Mouse (Mus musculus): ENCODE data around the gene Tfap4. TPM values are rescaled to one million over a fixed set of nuclear protein-coding genes. Genes with fewer than 3 reads are reported as not detected.

Gene Tfap4
- total RNA-seq, 2 experiments from 2014 or later: 4.4 to 4.6 TPM

DNA sequence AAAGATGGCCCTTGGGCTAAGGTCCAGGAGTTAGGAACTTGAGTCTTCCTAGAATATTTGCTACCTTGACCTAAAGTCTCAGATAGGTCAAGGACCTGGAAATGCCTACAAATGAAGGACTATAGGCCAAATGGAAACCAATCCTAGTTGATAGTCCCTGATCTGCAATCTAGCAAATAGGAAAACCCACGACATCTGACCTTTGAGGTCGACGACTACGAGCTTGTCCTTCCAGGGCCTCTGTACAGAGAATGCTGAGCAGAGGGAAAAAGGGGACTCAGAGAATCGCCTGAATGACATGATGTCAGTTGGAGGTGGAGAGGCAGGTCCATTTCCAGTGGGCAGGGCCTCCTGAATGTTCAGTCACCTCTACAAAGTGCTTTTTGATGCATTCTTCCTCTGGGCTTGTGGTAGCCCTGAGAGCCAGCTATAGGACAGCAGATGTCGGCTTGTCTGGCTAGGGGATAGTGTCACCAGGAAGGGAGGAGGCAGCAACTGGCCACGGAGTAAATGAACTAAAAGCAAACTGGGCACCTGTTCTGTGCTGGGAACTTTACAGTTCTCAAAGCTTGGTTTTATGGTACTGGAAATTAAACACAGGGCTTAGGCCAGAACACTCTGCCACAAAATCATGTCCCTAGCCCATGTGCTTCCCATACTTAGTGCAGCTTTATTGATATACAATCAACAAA is 36.2 kb downstream of the Tfap4 start:
- DNase-seq: no peak
- intact Hi-C loops (cut with DNase I): loop anchor here (2.0 kb wide), 1 partner anchor 23 kb away; no protein-coding TSS in a partner anchor

DNA sequence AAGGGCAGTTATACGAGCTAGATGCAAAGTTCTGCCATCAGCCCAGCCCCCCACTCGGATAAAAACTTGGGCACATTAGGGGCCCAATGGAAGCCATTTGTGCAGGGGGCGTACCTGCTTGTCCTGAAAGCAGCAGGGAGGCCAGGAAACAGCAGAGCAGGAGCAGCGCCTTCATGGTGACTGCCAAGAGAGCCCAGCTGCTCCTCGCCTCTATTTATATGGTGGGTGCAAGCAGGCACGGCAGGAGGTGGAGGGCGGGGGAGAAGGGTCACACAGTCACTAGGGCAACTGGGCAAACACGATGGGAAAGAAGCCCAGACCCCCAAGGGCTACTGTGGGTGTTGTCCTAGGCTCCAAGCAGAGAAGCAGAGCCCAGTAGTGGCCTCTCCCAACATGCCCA is 36.8 kb downstream of the Tfap4 start:
- intact Hi-C loops (cut with DNase I): loop anchor here (2.0 kb wide), 1 partner anchor 22 kb away; no protein-coding TSS in a partner anchor

DNA sequence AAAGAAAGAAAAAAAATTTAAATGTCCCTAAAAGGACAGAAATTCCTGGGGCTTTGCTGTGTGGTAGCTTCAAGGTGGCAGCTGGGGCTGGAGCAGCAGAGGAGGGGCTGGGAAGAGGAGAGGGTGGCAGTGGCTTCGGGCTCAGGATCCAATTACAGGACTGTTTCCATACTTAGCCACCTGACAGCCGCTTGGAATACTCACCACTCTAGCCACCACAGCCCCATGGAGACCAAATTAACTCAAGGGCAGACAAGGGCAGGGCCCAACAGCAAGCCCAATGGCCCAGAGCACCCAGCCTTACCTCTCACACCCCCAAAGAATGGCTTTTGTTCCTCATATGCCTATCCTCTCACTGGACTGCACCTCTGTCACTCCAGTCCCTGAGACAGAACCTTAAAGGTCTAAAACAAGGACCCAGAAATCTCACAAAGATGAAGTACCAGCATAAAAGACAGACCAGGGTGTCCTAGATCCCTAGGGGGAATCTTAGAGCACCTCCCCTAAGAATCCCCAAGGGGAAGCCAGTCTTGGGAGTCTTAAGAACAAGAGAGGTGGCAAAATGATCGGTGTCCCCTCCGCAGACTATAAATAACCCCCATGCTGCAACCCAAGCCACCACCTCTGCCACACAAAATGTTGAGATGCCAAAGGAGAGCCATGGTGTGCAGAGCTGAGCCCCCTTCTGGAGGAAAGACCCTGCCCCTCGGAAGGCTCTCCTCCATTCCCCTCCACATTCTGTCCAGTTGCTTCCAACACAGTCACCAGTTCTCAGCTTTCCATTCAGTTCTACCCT is 37.7 kb downstream of the Tfap4 start:
- DNase-seq: peak in 1 of 2 experiments; percentile 46
- intact Hi-C loops (cut with DNase I): loop anchor here (2.0 kb wide), 1 partner anchor 21 kb away; no protein-coding TSS in a partner anchor

More for the DNA sequence above, 36.8 kb downstream of the Tfap4 start:
- peak in 1 of 2 experiments; percentile 45 for DNase-seq

DNA sequence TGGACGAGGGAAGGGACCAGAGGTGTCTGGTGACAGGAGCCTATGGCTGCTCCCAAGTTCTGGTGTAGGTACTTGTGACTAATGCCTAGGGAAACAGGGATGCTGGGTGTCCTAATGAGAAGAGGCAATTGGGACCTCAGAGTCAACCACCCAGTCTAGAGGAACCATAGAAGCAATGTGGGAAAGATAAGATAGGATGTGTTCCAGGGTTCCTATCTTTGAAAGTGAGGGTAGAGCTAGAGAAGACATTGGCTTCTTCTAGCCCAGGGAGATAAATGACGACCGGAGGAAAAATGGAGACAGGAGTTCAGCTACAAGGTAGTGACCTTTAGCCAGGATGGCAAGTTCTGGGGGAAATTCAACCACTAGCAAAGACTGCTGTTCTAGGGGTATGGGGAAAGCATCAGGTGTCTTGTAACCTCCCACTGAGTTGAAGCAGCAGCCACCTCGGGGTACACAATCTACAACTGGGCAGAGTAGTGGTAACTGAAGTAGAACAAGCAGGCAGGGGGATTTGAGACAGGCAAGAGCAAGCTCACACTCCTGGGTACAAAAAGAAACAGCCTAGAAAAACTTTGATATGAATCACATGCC is 38.5 kb downstream of the Tfap4 start:
- DNase-seq: no peak

DNA sequence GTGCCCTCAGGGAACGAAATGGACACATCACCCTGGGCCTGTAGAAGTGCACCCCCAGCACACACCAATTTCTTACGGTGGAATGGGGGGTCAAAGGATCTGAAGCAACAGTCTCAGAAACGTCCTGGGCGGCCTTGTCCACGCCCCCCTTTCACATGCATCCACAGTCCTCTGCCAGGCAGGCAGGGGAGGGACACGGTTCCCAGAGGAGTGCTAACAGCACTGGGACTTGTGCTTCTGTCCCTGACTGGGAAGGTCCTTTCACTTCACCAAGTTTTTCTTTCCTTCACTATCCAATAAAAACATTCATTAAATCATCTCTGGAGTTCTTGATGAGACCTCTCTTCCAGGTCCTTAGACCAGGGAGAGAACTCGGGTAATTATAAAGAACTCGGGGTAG is 39.0 kb downstream of the Tfap4 start:
- no peak for DNase-seq
- intact Hi-C loops (cut with DNase I): no loop called here

More for the DNA sequence above, 38.5 kb downstream of the Tfap4 start:
- intact Hi-C loops (cut with DNase I): no loop called here

DNA sequence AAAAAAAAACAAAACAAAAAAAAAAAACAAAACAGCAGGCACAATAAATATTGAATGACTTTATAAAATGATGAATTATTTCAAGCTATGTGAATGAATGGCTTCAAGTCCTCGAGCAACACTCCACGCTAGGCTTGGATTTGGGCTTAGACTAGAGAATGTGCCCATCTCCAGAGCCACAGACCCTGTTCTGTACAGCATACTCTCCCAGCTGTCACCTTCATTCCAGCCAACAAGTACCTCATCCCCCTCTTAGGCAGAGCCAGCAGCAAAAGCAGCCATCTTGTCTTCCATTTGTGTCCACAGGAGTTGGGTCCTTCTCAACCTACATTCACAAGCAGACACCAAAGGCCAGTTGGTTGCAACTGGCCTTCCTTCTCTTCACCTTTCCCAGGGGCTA is 39.8 kb downstream of the Tfap4 start:
- intact Hi-C loops (cut with DNase I): no loop called here
- DNase-seq: no peak

DNA sequence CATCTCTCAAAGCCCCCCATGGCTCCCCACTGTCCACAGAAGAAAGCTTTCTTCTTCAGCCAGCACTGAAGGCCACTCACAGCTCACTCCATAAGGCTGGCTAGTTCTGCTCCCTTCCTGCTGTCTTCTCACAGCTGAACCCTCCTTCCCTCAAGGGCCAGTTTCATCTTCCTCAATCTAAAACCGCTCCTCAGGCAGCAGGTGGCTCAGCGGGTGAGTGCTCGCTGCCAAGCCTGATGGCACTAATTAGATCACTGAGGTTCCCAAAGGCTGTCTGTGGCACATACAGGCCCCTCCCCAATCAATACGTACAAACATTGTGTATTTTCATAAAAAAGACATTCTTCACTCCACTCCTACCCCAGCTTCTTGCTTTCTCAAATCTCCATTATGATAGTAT is 40.5 kb downstream of the Tfap4 start:
- intact Hi-C loops (cut with DNase I): no loop called here
- no peak for DNase-seq

DNA sequence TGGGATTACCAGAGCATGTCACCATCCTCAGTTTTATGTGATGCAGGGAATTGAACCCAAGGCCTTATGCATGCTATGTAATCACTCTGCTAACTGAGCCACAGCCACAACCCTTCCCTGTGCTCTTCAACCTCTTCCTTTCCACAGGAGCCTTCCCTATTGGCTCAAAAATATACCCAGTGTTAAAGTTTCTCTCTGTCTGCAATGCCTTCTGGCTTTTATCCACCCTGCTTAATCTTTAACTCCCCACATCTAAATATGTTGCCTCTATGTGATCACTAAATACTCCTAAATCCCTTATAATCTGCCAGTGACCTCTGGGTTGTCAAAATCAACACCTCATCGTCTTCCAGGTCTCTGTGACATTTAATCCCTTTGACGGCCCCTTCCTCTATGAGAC is 41.7 kb downstream of the Tfap4 start:
- no peak for DNase-seq
- intact Hi-C loops (cut with DNase I): no loop called here

DNA sequence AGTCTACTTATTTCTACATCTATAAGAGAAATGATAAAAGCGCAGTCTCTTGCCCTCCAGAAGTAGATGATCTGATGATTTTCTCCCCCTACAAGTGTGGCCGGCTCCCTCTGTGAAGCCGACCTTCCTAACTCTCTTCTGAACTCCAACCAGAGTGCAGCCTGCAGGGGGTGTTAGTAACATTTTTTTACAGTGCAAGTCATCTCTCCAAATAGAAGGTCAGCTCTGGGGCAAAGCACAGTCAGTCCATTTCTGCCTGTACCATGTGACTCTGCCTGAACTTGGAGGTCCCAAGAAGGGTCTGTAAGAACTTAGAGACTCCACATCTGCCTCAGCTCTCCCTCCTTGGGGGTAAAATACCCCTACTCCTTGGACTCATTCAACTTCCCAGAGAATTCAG is 45.3 kb downstream of the Tfap4 start:
- intact Hi-C loops (cut with DNase I): no loop called here
- DNase-seq: no peak

DNA sequence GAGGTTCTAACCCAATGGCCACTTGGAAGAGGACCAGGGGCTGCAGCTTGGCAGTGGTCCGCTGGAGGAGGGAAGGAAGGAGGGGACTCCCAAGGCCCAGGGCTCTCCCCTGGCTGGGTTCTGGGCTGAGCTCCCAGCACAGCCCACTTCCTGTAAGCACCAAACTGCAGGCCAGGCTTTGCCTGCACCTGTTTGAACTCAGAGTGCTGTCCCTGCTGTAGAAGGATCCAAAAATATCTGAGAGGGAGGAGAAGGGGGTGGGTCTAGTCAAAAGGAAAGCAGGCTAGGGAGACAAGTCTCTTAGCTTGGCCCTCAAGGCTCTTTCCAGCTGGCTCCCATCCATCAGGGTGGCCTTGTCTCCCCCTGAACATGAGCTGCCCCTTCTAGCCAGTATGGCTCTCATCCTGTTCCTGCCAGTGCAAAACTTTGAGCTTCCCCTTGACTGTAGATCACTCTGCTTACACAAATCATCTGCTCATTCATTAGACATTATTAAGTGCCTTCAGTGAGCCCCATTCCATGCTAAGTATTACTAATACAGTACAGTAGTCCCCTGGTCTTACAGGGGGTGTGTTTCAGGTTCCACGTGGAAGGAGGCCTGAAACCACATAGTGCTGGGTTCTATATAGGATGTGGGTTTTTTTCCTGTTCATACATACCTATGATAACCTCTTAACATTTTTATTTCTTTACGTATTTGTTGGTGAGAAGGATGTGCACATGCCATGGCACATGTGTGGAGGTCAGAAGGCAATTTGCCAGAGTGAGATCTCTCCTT is 46.8 kb downstream of the Tfap4 start:
- intact Hi-C loops (cut with DNase I): no loop called here
- DNase-seq: peak; percentile 69 to 77

DNA sequence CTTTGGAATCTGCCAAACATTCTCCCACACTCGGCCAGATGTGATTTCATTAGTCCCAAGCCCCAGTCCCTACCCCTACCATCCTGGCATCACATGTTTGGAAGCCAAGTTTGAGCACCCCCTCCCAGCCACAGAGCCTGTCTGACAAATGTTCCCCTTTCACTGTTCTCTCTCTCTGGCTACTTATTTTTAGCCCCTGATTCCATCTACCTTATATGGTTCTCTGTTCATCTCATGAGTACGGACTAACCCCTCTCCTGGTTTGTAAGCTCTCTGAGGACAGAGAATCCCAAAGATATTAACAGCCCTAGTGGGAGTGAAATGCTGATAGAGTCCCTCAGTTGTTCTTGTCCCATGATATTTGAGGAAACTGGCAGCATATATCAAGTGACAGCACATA is 48.3 kb downstream of the Tfap4 start:
- intact Hi-C loops (cut with DNase I): no loop called here
- no peak for DNase-seq

DNA sequence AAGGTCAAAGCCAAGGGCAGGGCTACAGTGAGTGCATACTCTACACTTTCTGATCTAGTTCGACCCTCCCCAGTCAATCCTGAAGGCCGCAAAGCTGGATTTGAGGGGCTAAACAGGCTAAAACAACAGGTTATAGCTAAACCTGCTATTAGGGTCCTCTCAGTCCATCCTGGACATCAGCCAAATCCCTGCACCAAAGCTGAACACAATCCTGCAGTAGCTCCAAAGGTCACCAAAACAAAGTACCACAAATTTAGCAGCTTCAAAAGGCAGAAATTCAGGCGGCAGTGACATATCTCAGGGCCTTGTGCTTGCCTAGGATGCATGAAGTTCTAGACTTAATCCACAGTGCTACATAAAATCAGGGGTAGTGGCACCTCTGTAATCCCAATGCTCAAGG is 53.5 kb downstream of the Tfap4 start:
- intact Hi-C loops (cut with DNase I): no loop called here
- DNase-seq: no peak

DNA sequence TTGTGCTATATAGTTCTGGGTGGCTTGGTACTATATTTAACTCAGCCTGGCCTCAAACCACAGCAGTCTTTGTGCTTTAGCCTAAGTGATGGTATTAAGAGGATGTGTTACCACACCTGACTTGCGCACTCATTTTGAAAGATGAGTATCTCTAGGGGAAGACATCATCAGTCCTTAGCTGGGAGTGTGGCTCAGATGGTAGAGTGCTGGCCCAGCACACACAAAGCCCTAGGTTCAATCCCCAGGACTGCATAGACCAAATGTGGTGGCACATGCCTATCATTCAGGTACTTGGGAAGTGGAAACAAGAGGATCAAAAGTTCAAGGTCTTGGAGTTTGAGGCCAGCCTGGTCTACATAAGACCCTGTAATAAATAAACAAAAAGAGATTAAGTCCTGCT is 56.2 kb downstream of the Tfap4 start:
- intact Hi-C loops (cut with DNase I): no loop called here

DNA sequence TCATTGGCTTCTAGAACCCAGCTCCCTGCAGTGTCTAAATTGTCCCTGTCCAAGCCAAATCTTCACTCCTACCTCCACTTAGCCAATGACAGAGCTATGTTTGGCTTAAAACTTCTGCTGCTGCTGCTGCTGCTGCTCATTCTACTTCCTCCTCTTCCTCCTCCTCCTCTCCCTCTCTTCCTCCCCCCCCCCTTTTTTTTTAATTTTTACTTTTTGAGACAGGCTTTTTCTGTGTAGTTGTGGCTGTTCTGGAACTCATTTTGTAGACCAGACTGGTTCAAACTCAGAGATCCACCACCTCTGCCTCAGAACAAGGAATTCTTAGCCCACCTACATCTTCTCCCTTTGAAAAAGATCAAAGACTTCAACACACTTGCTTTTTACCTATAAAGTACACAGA is 57.1 kb downstream of the Tfap4 start:
- intact Hi-C loops (cut with DNase I): no loop called here
- no peak for DNase-seq

More for the DNA sequence above, 56.2 kb downstream of the Tfap4 start:
- no peak for DNase-seq

DNA sequence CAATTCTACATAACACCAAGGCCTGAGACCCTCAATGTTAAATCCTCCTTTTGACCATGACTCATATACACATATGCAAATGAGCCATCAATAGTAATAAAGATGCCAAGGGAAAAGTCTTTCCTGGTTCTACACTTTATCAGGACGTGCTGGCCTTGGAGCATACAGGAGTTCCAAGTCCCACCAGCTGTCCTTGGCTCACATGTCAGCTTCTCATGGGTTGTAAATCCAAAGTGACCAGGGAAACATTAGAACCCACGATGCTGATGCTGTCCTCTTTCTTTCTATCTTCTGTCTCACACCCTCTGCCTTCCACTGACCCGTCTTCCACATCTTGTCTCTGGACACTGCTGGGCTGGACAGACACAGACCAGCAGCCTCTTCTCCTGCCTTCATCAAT is 58.0 kb downstream of the Tfap4 start:
- no peak for DNase-seq
- intact Hi-C loops (cut with DNase I): loop anchor here (2.0 kb wide), 1 partner anchor 21 kb away; no protein-coding TSS in a partner anchor

DNA sequence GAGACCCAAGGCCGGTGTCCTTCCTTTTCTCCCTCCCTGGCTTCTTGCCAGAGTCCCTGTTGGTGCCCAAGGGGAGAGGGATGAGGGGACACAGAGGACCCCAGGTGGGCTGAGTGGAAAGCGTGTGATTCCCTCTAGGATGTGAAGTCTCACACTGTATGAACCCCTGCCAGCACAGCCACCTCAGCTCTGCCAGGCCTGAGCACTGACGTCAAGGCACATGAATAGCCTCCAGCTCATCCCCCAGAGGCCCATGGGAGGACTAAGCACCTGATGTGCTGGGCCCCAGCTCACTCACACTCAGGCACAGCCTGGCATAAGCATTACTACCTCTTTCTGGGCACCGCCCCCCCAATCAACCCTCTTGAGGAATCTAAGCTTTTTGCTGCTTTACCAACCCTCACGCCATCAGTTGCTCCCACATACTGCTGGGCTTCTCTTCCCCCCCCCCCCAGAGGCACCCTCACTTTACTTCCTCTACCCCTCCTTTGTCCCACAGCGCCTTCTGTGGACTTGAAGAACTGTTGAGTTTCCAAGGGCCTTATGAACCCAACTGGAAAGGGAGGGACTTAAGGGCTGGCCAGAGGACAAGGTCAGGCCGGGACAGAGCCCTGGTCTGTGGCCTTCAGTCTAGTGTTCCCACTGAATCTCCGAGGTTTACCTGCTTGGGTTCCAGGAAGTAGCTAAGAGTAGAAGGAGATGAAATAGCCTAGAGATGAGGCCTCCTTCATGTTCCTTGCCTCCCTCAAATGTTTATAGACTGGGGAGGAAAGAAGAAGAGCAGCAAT is 58.9 kb downstream of the Tfap4 start:
- intact Hi-C loops (cut with DNase I): loop anchor here (2.0 kb wide), 1 partner anchor 22 kb away; no protein-coding TSS in a partner anchor
- peak in 1 of 2 experiments; percentile 45 for DNase-seq

DNA sequence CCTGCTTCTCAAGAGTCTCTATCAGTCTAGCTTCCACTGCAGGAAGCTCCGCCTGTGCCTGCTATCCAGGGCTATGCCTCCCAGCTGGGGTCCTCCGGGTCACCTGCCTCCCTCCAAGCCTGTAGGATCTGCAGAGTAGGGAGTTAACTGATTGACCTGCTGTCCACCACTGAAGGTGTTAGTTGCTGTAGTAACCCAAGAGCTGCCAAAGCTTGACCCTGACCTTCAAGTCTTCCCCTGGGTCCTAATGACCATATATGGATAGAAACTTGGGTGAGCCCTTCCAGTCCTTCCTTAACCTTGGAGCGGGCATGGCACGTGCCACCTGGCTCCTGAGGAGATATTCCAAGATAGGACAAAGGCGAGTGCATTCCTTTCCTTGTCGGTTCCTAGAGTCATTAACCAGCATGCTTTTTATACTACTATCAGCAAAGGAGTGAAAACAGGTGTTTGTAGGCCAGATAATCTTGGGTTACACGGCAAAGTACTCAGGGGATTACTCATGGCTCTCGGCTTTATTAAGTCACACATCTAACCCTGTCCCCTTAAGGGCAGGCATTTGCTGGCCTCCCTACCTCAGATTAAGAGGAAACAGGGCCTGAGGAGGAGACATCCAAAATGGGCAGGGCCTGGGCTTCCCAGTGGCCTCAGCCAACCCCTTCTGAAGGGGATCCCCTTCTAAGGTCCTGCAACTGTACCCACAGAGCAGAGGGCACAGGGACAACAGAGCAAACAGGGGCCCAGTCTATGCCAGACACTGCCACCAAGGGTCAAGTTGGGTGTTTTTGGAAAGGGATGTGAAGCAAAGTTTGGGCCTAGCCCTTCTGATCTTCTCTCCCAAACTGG is 61.7 kb downstream of the Tfap4 start:
- intact Hi-C loops (cut with DNase I): no loop called here
- no peak for DNase-seq

DNA sequence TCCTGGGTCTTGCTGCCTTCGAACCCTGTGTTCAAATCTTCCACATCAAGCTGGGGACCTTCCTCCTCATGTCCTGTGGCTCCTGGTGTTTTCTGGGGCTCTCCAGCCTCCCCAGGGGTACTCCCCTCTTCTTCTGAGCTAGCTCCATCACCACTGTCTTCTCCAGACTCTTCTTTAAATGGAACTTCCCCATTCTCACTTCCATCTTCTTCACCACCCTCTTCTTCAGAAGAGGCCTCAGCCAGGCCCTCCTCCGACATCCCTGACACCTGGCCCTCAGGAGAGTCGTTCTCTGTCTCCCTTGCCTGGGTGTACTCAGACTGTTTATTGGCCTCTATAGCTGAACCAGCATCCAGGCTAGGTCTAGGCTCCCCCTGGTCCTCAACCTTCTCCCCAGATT is 63.2 kb downstream of the Tfap4 start:
- no peak for DNase-seq
- intact Hi-C loops (cut with DNase I): no loop called here

DNA sequence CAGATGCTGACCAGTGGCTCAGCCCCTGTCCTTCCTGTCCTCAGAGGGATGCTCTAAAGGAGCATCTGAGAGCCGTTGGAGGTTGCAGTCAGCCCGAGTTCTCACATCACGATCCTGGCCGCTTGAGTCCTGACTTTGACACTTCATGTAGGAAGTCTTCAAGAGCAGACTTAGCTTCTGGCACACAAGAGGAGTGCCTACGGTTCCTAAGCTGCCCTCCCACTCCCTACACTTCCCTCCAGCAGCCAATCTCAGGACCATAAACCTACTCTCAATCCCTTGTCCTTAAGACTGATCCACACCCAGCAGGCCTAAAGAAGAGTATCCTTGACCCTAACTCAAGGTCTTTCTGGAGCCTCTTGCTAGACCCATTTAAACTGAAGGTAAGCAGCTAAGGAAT is 63.8 kb downstream of the Tfap4 start:
- intact Hi-C loops (cut with DNase I): no loop called here
- no peak for DNase-seq
